Mouse (Mus musculus) mouse trophoblast stem cell (cell line): ENCODE data around the gene Rps6kc1.

Experiments
- in situ Hi-C, 2 experiments: fragments of 300-500 bp; cut with MseI, MboI; formaldehyde crosslinking; loops; 2 replicates in 1 of 2; 3 replicates in 1 of 2; pipeline ENCODE4 v1.15.1; 2025

The Rps6kc1 gene

DNA sequence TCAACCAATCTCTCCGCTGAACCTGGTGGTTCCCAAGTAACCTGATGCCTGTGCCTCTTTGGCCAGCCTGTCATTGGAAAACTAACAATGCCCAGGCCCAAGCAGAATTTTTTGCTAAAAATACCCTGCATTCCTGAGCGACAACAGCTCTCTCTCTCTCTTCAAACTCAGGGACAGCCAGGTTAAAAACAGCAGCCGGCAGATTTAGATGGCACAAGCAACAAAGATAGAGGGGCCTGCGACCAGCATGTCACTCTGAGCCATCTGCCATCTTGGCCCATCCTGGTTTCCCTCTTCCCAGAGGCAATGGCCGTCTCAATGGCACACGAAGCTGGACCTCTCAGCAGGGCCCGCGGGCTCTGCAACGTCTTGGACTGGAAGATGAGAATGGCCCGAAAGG is 242.5 kb downstream of the Rps6kc1 start:
- in situ Hi-C loops = no loop called here

DNA sequence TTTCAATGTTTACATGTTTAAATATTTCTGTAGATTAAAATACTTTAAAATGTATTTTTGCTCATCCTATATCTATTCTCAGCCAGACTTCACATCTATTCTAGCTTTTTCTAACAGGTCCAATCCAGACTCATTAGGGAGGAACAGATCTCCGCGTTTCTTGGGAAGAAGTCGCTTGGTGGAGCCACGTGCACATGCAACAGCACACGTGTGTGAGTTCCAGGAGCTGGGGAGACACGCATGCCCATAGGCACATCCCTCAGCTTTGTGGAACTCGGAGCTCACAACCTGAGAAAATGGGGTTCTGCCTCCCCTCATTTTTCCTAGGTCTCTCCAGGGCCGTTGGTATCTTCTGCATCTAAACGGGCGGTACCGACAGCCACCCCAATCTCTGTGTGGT is 243.7 kb downstream of the Rps6kc1 start:
- in situ Hi-C loops = no loop called here

DNA sequence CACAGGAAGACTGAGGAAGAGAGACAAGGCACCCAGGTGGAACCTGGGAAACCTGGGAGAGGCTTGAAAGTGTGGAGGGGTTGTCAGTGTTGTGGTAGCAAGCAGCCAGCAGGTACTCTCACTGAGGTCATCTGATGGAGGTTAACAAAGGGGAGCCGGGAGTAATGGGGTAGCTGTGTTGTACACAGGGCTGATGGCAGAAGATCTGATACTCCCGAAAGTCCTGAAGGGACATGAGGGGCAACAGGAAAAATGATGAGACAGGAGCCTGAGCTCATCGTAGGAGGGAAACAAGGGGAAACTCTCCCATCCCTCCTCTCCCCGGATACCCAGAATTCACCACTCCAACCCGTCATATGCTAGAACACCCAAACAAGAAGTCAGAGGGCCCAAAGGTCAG is 244.2 kb downstream of the Rps6kc1 start:
- in situ Hi-C loops = no loop called here

DNA sequence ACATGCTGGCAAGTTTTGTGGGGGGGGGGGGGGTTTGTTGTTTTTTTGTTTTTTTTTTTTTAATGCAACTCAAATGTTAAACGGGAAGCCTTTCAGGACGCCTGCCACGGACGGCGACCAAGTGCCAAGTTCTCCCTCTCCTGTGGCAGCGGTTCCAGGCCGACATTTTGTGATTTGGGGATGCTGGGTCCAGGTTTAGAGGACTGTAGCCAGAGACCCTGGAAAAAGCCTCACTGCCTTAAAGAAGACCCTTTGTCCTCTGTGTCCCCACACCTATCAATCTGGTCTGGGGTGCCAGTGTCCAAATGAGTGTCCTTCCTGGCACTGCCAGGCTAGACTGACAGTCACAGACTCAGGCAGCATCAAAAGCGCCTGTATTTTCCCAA is 246.1 kb downstream of the Rps6kc1 start:
- in situ Hi-C loops = no loop called here

DNA sequence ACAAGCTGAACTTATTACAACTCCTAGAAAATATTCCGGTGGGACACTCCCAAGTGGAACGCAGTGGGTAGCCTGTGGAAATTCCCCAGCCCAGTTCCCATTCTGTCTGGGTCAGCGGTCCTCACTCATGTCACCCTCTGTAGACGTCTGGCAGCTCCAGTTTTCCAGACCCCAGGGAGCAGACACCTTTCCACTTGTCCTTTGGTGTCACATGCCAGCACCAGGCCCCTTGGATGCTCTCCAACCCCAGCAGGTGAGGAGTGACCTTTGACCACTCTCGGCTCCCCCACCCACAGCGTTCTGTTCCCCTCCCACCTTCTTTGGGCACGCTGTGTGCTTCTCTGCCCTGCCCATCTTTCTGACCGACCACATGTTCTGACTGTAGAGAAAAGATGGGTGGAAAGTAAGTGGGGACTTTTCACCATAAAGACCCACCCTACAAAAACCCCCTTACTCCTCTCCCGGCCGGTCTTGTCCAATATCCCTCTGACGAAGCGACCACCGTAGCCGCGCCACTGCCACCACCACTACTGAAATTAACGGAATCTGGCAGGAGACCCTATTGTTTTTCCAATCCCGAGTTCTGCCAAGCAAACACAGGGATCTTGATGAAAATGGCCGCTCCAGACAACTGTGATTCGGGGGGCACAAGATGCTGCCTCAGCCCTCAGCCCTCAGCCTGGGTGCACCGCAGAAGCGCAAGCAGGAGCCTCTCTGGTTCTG is 246.6 kb downstream of the Rps6kc1 start:
- in situ Hi-C loops = no loop called here

DNA sequence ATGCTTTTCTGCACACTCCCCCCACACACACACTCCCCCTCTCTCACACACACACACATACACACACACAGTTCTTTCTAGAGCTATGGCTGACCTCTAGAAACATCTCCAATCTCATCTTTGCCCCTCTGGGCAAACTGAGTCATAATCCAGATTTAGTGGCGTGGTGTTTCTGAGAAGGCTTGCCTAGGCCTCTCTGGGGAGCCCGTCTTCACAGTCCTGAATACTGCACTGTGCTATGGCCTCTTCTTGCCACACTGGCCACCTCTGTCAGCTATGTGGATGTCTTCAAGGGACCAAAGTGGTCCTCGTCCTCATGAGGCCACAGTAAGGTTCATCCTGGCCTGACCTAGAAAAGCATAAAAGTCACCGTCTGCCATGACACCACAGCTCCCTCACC is 247.6 kb downstream of the Rps6kc1 start:
- in situ Hi-C loops = no loop called here

DNA sequence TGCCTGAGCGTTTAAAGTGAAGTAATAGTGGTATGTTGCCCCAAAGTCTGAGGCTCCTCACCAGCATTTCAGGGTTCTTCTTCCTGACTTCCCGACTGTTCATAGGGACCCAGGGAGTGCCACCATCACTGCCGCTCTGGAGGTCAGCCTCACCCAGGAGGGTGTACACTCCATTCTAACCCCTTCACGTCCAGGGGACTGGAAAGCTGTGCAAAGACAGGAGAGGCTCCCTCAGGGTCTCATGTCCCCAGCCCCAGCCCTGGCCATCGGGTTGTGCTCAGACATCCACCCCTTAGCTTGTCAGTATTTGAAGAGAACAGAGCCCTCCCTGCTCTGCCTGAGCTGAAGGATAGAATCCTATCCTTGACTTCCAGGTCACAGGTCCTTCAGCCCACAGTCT is 248.8 kb downstream of the Rps6kc1 start:
- in situ Hi-C loops = no loop called here

DNA sequence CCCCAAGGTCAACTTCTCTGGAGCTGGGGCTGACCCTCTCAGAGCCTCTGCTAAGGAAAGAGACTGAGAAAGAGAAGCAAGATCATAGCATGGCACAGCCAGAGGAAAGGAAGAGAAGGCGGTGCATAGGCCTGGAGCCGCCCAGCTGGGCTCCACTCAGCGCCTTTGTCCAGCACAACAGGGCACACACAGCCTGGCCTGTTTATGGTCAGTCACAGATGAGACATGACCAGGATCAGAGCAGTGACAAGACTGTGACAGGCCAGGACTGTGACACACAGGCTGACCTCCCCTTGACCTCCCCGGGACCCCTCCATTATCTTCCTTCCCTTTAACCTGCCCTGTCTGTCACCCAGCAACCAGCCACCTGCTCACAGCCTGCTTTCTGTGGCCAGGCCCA is 249.8 kb downstream of the Rps6kc1 start:
- in situ Hi-C loops = no loop called here

DNA sequence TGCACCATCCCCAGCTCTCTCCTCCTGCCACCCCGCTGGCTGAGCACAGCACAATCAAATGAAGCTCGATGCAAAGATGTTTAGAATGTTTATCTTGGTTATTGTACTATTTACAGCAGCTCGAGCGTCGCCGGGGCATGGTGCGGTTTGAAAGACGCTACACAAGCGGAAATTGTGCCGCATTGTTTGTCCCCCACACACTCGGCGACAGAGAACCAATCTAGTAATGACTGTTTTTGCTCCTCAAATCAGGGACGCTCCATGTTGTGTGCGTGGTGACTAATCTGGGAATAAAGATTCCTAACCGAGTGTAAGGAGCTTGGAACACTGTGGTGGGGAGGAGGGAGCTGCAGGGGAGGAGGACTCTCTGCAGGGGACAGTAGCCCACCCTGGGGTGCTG is 250.3 kb downstream of the Rps6kc1 start:
- in situ Hi-C loops = no loop called here

DNA sequence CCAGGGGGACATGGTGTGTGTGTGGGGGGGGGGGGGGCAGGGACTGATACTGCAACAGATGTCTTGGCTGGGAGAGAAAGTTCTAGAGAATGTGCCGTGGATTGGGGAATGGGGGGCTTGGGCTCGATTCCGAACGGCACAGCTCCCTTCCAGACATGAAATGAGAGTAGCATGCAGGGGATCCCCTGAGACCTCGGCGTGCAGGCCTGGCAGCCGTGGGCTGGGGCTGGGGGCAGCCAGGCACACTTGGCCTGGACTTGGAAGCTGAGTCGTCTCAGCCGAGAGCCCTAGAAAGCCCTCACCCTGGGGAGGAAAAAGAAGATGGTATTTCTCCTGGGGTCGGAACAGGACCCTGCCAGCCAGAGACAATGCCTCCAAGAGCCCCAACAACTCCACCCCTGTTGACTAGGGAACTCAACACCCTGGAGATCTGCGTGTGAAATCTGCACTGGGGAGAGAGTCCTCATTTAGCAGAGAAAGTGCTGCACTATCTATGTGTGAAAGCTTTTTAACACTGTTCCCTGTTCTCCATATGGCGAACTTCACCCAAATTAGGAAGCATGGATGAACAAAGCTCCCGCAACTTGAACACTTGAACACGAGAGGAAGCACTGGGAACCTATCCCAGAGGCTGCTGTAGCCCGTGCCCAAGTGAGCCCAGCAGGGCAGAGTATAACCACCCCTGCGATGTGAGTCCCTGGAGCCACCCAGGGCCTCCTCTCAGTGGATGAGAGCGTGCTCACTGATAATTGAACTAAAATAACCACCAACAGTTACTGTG is 251.7 kb downstream of the Rps6kc1 start:
- in situ Hi-C loops = no loop called here

DNA sequence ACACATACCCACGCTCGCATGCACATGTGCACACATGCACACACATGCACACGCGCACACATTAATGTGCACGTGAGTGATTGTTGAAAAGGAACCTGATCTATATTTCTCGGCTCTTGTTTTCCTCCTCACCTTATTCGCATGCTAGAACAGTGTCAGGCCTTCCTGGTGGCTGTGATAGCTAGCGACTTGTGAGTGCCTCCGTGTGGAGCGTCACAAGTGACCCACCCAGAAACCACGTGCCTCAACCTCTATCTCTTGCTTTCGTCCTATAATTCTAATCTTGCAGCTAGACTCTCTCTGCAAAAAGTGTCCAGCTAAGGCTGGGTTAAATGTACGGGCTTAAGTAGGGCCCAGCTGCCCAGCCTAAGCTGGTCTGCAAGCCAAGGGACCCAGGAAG is 253.3 kb downstream of the Rps6kc1 start:
- in situ Hi-C loops = no loop called here

DNA sequence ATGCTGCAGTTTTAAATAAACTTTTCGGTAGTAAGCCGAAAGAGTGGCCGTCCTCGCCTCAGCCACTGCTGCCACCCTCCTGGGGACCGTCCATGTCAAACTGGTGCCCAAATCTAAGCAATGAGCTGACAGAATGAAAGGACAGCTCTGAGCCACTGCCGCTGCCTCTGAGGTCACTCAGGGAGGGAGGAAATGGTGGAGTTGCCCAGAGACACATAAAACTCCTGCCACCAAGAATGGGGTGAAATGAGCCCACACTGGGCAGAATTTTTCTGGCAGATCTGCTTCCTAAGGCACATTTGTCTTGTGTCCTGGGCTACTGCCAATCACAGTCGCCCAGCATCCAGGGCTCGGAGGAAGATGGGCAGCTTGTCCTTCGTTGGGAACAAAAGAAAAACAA is 255.5 kb downstream of the Rps6kc1 start:
- in situ Hi-C loops = no loop called here

DNA sequence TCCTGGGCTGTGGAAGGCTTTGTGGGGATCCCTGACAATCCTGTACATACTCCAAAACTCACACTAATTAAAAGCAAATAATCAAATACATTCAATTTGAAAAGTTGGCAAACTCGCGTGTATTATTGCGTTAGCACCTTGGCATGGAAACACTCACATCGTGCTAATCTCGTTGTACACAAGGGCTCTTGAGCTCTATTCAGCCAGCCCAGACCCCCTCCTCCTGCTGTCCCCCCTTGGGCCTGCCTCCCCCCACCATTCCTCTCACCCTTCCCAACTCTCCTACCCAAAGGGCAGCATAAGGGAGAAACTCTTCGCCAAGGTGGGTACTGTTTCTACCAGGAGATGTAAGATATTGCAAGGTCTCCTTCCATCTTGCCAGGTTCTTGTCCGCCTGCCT is 255.9 kb downstream of the Rps6kc1 start:
- in situ Hi-C loops = no loop called here

DNA sequence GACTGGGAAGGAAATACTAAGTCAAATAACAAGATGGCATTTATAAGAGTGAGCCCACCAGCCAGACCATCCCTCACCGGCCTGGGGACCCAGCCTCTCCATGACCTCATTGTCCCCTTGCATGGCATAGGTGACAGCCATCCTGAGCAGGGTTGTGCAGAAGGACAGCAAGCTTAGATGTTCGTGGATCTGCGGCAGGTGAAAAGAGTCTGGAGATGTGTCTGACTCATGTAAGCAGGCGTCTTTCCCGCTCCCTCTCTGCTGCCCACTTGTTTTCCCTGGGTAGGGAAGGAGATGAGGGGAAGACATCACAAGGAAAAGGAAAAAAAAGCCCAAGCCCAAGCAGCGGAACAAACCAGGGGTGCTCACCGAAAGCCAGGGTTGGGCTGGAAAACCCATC is 256.5 kb downstream of the Rps6kc1 start:
- in situ Hi-C loops = no loop called here

DNA sequence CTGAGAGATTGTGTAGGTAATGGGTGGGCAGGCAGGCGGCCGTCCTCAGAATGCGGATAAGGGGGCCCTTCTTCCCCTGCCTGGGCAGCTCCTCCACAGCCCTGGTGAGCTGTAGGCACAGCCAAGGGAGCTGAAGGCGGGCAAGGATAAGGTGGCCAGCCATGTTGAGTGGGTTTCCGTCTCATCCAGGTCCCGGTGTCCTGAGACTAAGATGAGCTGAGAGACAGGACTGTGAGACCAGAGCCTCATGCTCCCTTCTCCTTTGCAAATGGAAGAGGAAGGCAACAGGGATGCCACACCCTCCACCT is 256.9 kb downstream of the Rps6kc1 start:
- in situ Hi-C loops = no loop called here

DNA sequence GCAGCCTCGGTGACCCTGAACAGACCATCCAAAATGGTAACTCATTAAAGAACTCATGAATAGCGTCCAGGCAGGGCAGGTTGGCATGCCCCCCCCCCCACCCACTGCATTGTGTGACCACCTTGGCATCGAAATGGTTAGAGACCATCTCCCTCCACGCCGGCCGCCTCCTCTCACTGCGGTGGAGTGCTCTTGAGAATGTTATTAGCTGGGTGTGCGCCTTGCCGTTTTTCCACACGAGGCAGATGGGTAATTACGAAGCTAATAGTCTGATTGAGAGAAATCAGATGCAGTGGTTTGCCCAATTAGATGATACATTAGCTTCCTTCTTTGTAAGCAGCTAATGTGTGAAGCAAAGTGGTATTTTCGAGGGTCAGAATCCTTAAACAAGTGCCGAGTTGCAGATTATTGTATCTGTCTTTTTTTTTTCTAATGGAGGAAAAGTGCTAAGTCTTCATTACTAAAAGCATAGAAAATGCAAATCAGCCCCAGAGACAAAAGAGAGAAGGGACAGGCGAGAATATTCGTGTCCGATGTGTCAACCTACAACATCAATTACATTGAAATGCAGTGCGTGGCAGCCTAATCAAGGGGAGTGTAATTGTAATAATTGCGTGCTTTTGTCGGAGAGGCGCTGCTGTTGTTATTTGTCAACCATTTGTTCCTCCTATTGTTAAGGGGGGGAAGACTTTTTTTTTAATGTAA is 257.4 kb downstream of the Rps6kc1 start:
- in situ Hi-C loops = no loop called here

DNA sequence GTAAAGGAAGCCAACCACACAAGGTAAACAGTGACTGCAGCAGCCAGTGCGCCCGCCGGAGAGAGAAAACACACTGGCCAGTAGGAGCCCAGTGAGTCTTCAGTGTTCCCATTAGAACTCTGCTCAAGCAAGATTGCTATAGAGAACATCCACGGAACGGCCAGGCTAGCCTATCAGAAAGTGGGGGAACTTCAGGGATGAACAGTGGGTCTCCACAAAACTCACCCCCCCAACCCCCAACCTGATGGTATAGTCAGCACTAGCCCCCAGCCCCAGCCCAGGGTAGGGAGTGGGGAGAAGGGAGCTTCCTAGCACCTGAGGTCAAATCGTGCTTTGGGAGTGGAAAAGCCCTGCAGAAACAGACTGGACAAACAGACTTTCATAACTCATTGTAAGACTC is 258.5 kb downstream of the Rps6kc1 start:
- in situ Hi-C loops = no loop called here
